Mouse (Mus musculus): Measurements from ENCODE around the gene Trim31. TPM values are rescaled to one million over a fixed set of nuclear protein-coding genes. Genes with fewer than 3 reads are reported as not detected.

The Trim31 gene
- total RNA-seq (2021): not detected
- long read RNA-seq, experiment 1: 0 reads
- long read RNA-seq, experiment 2: 0 reads

- no peak for DNase-seq (ENCODE audit: extremely low spot score in 1 of 2, low spot score in 2 of 2)
- no peak for TF ChIP-seq CTCF (IDR thresholded peaks at IDR 0.05)
- intact Hi-C loops (cut with DNase I): no loop called here
- H3K27ac ChIP-seq: no peak within 1 kb of the TSS
- H3K4me3 ChIP-seq: no peak within 1 kb of the TSS
Measured at GRCm38 (mm10) chr17:36897552-36898205, at the start of gene Trim31. TSS of gene Trim31 (plus strand) at chr17:36898118.

- no peak for TF ChIP-seq CTCF (IDR thresholded peaks at IDR 0.05)
- Histone ChIP-seq H3K4me3 (no peak overlapping the region), H3K27ac (no peak overlapping the region)
- intact Hi-C loops (cut with DNase I): no loop called here
- no peak for DNase-seq (ENCODE audit: extremely low spot score in 1 of 2, low spot score in 2 of 2)
Measured at GRCm38 (mm10) chr17:36848911-36849310, 49.0 kb upstream of the Trim31 start.

- DNase-seq (ENCODE audit: extremely low spot score in 1 of 2, low spot score in 2 of 2): no peak
- no peak for TF ChIP-seq CTCF (IDR thresholded peaks at IDR 0.05)
- Histone ChIP-seq H3K4me3 (no peak overlapping the region), H3K27ac (no peak overlapping the region)
- intact Hi-C loops (cut with DNase I): no loop called here
Measured at GRCm38 (mm10) chr17:36849992-36850391, 47.9 kb upstream of the Trim31 start.

GRCm38 (mm10) chr17:36851200-36851599 is 46.7 kb upstream of the Trim31 start:
- Histone ChIP-seq H3K4me3 (no peak overlapping the region), H3K27ac (no peak overlapping the region)
- no peak for DNase-seq (ENCODE audit: extremely low spot score in 1 of 2, low spot score in 2 of 2)
- TF ChIP-seq CTCF (IDR thresholded peaks at IDR 0.05): no peak
- intact Hi-C loops (cut with DNase I): no loop called here

GRCm38 (mm10) chr17:36851627-36852026 is 46.3 kb upstream of the Trim31 start:
- no peak overlapping the region for H3K27ac ChIP-seq
- intact Hi-C loops (cut with DNase I): no loop called here
- H3K4me3 ChIP-seq: no peak overlapping the region
- no peak for TF ChIP-seq CTCF (IDR thresholded peaks at IDR 0.05)
- no peak for DNase-seq (ENCODE audit: extremely low spot score in 1 of 2, low spot score in 2 of 2)

- H3K4me3 ChIP-seq: no peak overlapping the region
- intact Hi-C loops (cut with DNase I): no loop called here
- H3K27ac ChIP-seq: no peak overlapping the region
- TF ChIP-seq CTCF (IDR thresholded peaks at IDR 0.05): no peak
- DNase-seq (ENCODE audit: extremely low spot score in 1 of 2, low spot score in 2 of 2): no peak
Measured at GRCm38 (mm10) chr17:36855484-36855883, 42.4 kb upstream of the Trim31 start.

GRCm38 (mm10) chr17:36856236-36856635 is 41.7 kb upstream of the Trim31 start:
- TF ChIP-seq CTCF (IDR thresholded peaks at IDR 0.05): no peak
- H3K27ac ChIP-seq: no peak overlapping the region

GRCm38 (mm10) chr17:36858181-36858580 is 39.7 kb upstream of the Trim31 start:
- intact Hi-C loops (cut with DNase I): no loop called here
- Histone ChIP-seq H3K27ac (no peak overlapping the region), H3K4me3 (no peak overlapping the region)
- DNase-seq (ENCODE audit: extremely low spot score in 1 of 2, low spot score in 2 of 2): no peak
- TF ChIP-seq CTCF (IDR thresholded peaks at IDR 0.05): no peak

More at GRCm38 (mm10) chr17:36856236-36856635, 41.7 kb upstream of the Trim31 start:
- intact Hi-C loops (cut with DNase I): no loop called here
- DNase-seq (ENCODE audit: extremely low spot score in 1 of 2, low spot score in 2 of 2): no peak
- H3K4me3 ChIP-seq: no peak overlapping the region

- H3K27ac ChIP-seq: no peak overlapping the region
- H3K4me3 ChIP-seq: no peak overlapping the region
- intact Hi-C loops (cut with DNase I): no loop called here
- TF ChIP-seq CTCF (IDR thresholded peaks at IDR 0.05): no peak
- no peak for DNase-seq (ENCODE audit: extremely low spot score in 1 of 2, low spot score in 2 of 2)
Measured at GRCm38 (mm10) chr17:36861680-36862079, 36.2 kb upstream of the Trim31 start.

GRCm38 (mm10) chr17:36866719-36867527 is 31.0 kb upstream of the Trim31 start, which contains the start of gene Trim15:
TSS of gene Trim15 (minus strand) at chr17:36867210.
- no peak for DNase-seq (ENCODE audit: extremely low spot score in 1 of 2, low spot score in 2 of 2)
- no peak within 1 kb of the TSS; the same call in 1 of the 2 replicates for H3K4me3 ChIP-seq
- no peak for TF ChIP-seq CTCF (IDR thresholded peaks at IDR 0.05)
- intact Hi-C loops (cut with DNase I): no loop called here
- H3K27ac ChIP-seq: no peak within 1 kb of the TSS

- no peak for DNase-seq (ENCODE audit: extremely low spot score in 1 of 2, low spot score in 2 of 2)
- Histone ChIP-seq H3K4me3 (no peak overlapping the region), H3K27ac (no peak overlapping the region)
- no peak for TF ChIP-seq CTCF (IDR thresholded peaks at IDR 0.05)
- intact Hi-C loops (cut with DNase I): no loop called here
Measured at GRCm38 (mm10) chr17:36868836-36869235, 29.1 kb upstream of the Trim31 start.

GRCm38 (mm10) chr17:36869284-36869954 is 28.5 kb upstream of the Trim31 start, which contains the start of gene Trim10:
TSS of gene Trim10 (plus strand) at chr17:36869574.
- TF ChIP-seq CTCF (IDR thresholded peaks at IDR 0.05): no peak
- intact Hi-C loops (cut with DNase I): no loop called here
- no peak within 1 kb of the TSS for H3K4me3 ChIP-seq
- no peak for DNase-seq (ENCODE audit: extremely low spot score in 1 of 2, low spot score in 2 of 2)
- H3K27ac ChIP-seq: no peak within 1 kb of the TSS
